Mouse (Mus musculus) stomach, postnatal 0 days (tissue): ENCODE data around the gene Zkscan2.

Experiments
- CTCF ChIP-seq: IDR thresholded peaks from 2 replicates; pipeline ENCODE4 v1.5.1; 2016; ENCODE audit warnings: antibody characterized with exemption, low read depth, mild to moderate bottlenecking, moderate library complexity
- EP300 ChIP-seq: optimal IDR thresholded peaks from 2 replicates; pipeline ENCODE3; 2016; ENCODE audit warnings: antibody characterized with exemption

GRCm38 (mm10) chr7:123499481-123500238 is 589 bp downstream of the Zkscan2 start:
- TF ChIP-seq CTCF (no peak), EP300 (no peak)
